Mouse (Mus musculus) gastrocnemius, adult 8-10 months (tissue): ENCODE results near the gene Grid2. TPM values are rescaled to one million over a fixed set of nuclear protein-coding genes. Genes with fewer than 3 reads are reported as not detected.

Source experiments
- DNase-seq, 2 experiments: peaks; one replicate each; pipeline ENCODE4 v3.0.0; 2022; ENCODE audit warnings: low spot score in 2 of 2
- total RNA-seq, 4 experiments: library from RNA; stranded (reverse); gene quantifications; 2 replicates each; pipeline ENCODE4 v1.2.4; 2022

Gene Grid2
- total RNA-seq, 4 experiments from 2014 or later, result not detected

- no peak for DNase-seq
Measured at GRCm38 (mm10) chr6:64304709-64305476, 1049.2 kb downstream of the Grid2 start.

- DNase-seq, result no peak
Measured at GRCm38 (mm10) chr6:64308631-64309030, 1053.0 kb downstream of the Grid2 start.

- DNase-seq, result no peak
Measured at GRCm38 (mm10) chr6:64313132-64313531, 1057.5 kb downstream of the Grid2 start.

- DNase-seq, result no peak
Measured at GRCm38 (mm10) chr6:64326936-64327335, 1071.3 kb downstream of the Grid2 start.

- DNase-seq, result no peak
Measured at GRCm38 (mm10) chr6:64327876-64328275, 1072.2 kb downstream of the Grid2 start.

- DNase-seq, result no peak
Measured at GRCm38 (mm10) chr6:64398413-64399098, 1142.9 kb downstream of the Grid2 start.

GRCm38 (mm10) chr6:64427658-64428057, 1172.0 kb downstream of the Grid2 start:
- no peak for DNase-seq

- DNase-seq, result no peak
Measured at GRCm38 (mm10) chr6:64428898-64429297, 1173.2 kb downstream of the Grid2 start.

- no peak for DNase-seq
Measured at GRCm38 (mm10) chr6:64448127-64448526, 1192.5 kb downstream of the Grid2 start.

- DNase-seq, result no peak
Measured at GRCm38 (mm10) chr6:64448864-64449355, 1193.2 kb downstream of the Grid2 start.

GRCm38 (mm10) chr6:64450770-64451169, 1195.1 kb downstream of the Grid2 start:
- no peak for DNase-seq

- no peak for DNase-seq
Measured at GRCm38 (mm10) chr6:64479884-64480283, 1224.2 kb downstream of the Grid2 start.

GRCm38 (mm10) chr6:64480592-64480991, 1224.9 kb downstream of the Grid2 start:
- DNase-seq, result no peak

- no peak for DNase-seq
Measured at GRCm38 (mm10) chr6:64490313-64491067, 1234.8 kb downstream of the Grid2 start.

GRCm38 (mm10) chr6:64504394-64504793, 1248.7 kb downstream of the Grid2 start:
- DNase-seq, result no peak

GRCm38 (mm10) chr6:64542168-64542567, 1286.5 kb downstream of the Grid2 start:
- DNase-seq, result no peak

GRCm38 (mm10) chr6:64553645-64554044, 1298.0 kb downstream of the Grid2 start:
- DNase-seq, result no peak

- DNase-seq, result no peak
Measured at GRCm38 (mm10) chr6:64555220-64555619, 1299.5 kb downstream of the Grid2 start.

GRCm38 (mm10) chr6:64568599-64568998, 1312.9 kb downstream of the Grid2 start:
- no peak for DNase-seq

GRCm38 (mm10) chr6:64581338-64581737, 1325.7 kb downstream of the Grid2 start:
- no peak for DNase-seq

- no peak for DNase-seq
Measured at GRCm38 (mm10) chr6:64588487-64589205, 1333.0 kb downstream of the Grid2 start.
